ENCODE assay signal across 9 mouse cellular contexts in genomic region chr12:5856421-5856820, GRCm38 (mm10).
DNase-seq lines count a peak whose midpoint lies in the region; ATAC-seq lines count a peak whose summit lies in the region.
"Had no signal": no experiment of that assay in that cellular context is flagged by ENCODE, and none has a peak within 500 bp of the region (broad histone marks: within the 10 kb centered on the region; RNA-seq: fewer than 3 reads in every experiment).

No protein-coding gene starts in this region.

- no peak overlapping the region for H3K4me3 ChIP-seq in kidney, embryonic 15.5 days (replicated peaks)
- no peak overlapping the region for H3K4me3 ChIP-seq in heart, embryonic 11.5 days (ENCODE audit: low read depth, low read length)
- no peak overlapping the region for H3K4me3 ChIP-seq in kidney, embryonic 14.5 days (ENCODE audit: low read length)
- H3K4me3 ChIP-seq: lung, embryonic 15.5 days had no signal

- no peaks in the 10 kb centered on the region for H3K4me1 ChIP-seq in kidney, embryonic 15.5 days
- no peaks in the 10 kb centered on the region for H3K4me1 ChIP-seq in heart, embryonic 11.5 days (ENCODE audit: control insufficient read depth, insufficient read depth, low read length)
- H3K4me1 ChIP-seq in kidney, embryonic 14.5 days (ENCODE audit: control insufficient read depth, insufficient read depth, low read length) = no peaks in the 10 kb centered on the region
- H3K4me1 ChIP-seq: lung, embryonic 15.5 days had no signal

- H3K9ac ChIP-seq in kidney, embryonic 15.5 days = no peak overlapping the region
- no peak overlapping the region for H3K9ac ChIP-seq in heart, embryonic 11.5 days (ENCODE audit: low read depth, low read length)
- H3K9ac ChIP-seq in kidney, embryonic 14.5 days (ENCODE audit: low read depth, low read length) = no peak overlapping the region
- H3K9ac ChIP-seq: lung, embryonic 15.5 days had no signal

- no peak overlapping the region for H3K4me2 ChIP-seq in kidney, embryonic 15.5 days
- H3K4me2 ChIP-seq in heart, embryonic 11.5 days = no peak overlapping the region
- H3K4me2 ChIP-seq in kidney, embryonic 14.5 days (replicated peaks; ENCODE audit: low read depth, low read length) = no peak overlapping the region
- H3K4me2 ChIP-seq: lung, embryonic 15.5 days had no signal

- intact Hi-C loops in left cerebral cortex, postnatal 14 days (cut with DNase I) = no loop called here

- 53% methylated on average over 3 of the region's 3 CpGs for WGBS in kidney, embryonic 15.5 days
- 64% methylated on average over 3 of the region's 3 CpGs for WGBS in heart, embryonic 11.5 days (ENCODE audit: insufficient replicate concordance)
- 70% methylated on average over 3 of the region's 3 CpGs for WGBS in kidney, embryonic 14.5 days

- no peak for ATAC-seq in kidney, embryonic 15.5 days (replicated peaks; ENCODE audit: low FRiP score)
- no peak for ATAC-seq in heart, embryonic 11.5 days (replicated peaks; ENCODE audit: insufficient number of reproducible peaks, low FRiP score, low TSS enrichment)
- no peak for ATAC-seq in kidney, embryonic 14.5 days (ENCODE audit: low FRiP score, low TSS enrichment)

- no peak overlapping the region for H3K27ac ChIP-seq in kidney, embryonic 15.5 days
- no peak overlapping the region for H3K27ac ChIP-seq in heart, embryonic 11.5 days (ENCODE audit: low read depth, low read length)
- no peak overlapping the region for H3K27ac ChIP-seq in kidney, embryonic 14.5 days (ENCODE audit: low read depth, low read length)
- H3K27ac ChIP-seq: lung, embryonic 15.5 days had no signal

- no peaks in the 10 kb centered on the region for H3K27me3 ChIP-seq in kidney, embryonic 15.5 days
- no peaks in the 10 kb centered on the region for H3K27me3 ChIP-seq in heart, embryonic 11.5 days (ENCODE audit: control insufficient read depth, insufficient read depth, low read length)
- no peaks in the 10 kb centered on the region for H3K27me3 ChIP-seq in kidney, embryonic 14.5 days (ENCODE audit: control insufficient read depth, insufficient read depth, low read length)
- H3K27me3 ChIP-seq: lung, embryonic 15.5 days had no signal

- peak; percentile 79 for DNase-seq in brain, adult 2 months (ENCODE audit: low read depth, low spot score)
- DNase-seq in embryo, embryonic 11 days = peak; percentile 22
- peak; percentile 71 to 89 for DNase-seq in layer of hippocampus, adult 18-20 months (ENCODE audit: low spot score in 2 of 2)
- DNase-seq in left cerebral cortex, postnatal 14 days (ENCODE audit: low spot score in 2 of 2) = peak; percentile 33 to 35
- no peak for DNase-seq in lung, postnatal 10 days

- H3K36me3 ChIP-seq in kidney, embryonic 15.5 days = no peaks in the 10 kb centered on the region
- no peaks in the 10 kb centered on the region for H3K36me3 ChIP-seq in heart, embryonic 11.5 days (ENCODE audit: control insufficient read depth, insufficient read depth, low read length)
- H3K36me3 ChIP-seq in kidney, embryonic 14.5 days (ENCODE audit: control insufficient read depth, insufficient read depth, low read length) = no peaks in the 10 kb centered on the region
- H3K36me3 ChIP-seq: lung, embryonic 15.5 days had no signal

- no peaks in the 10 kb centered on the region for H3K9me3 ChIP-seq in kidney, embryonic 15.5 days (replicated peaks)
- no peaks in the 10 kb centered on the region for H3K9me3 ChIP-seq in heart, embryonic 11.5 days (replicated peaks; ENCODE audit: control insufficient read depth, low read length)
- no peaks in the 10 kb centered on the region for H3K9me3 ChIP-seq in kidney, embryonic 14.5 days (ENCODE audit: control insufficient read depth, low read length)
- H3K9me3 ChIP-seq: lung, embryonic 15.5 days had no signal
